Mouse (Mus musculus): ENCODE measurements around the gene Trpc7.

DNA sequence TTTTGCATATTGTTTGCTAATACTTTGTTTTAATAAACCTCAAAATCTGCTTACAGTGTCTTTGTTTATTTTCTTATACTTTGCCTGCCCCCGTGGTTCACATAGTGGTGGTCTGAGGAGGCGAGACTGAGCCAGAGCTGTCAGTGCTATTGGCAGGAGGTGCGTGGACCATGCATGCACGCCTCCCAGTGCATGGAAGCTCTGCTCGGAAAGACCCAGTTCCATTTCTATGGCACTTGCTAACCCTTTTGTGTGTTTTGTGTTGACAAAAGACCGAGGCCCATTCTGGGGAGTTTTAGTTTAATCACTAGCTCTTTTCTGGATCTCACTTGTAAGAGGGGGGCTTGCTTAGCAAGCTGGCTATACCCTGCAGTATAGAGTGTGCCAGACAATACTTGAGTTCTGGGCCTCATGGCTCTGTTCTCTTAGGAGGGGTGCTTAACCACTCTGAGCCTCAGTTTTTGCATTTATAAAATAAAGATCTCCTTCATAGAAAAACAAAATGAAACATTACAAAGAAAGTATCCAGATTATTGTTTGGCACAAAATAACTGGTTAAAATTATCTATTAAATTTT is 153.4 kb downstream of the Trpc7 start:
- TF ChIP-seq POLR2A (IDR thresholded peaks at IDR 0.05; ENCODE audit: borderline replicate concordance, extremely low read depth, low read depth, low read length) = no peak
- TF ChIP-seq CTCF (IDR thresholded peaks at IDR 0.05; ENCODE audit: insufficient read depth, low read length) = no peak

Measured in lung, adult 2 months (tissue).